Mouse (Mus musculus) intestine, postnatal 0 days (tissue): ENCODE data around the gene Ddx23. TPM values are rescaled to one million over a fixed set of nuclear protein-coding genes. Genes with fewer than 3 reads are reported as not detected.

Source experiments
- ATAC-seq: fragments of 200-750 bp; cut with Nextera tagmentation; 2 replicates; pipeline ENCODE4 v1.8.0; 2017; ENCODE audit warnings: mild to moderate bottlenecking, moderate TSS enrichment, moderate library complexity
- H3K27ac ChIP-seq: fragments of 300-500 bp; sonication (generic); 2 replicates; pipeline ENCODE4 v1.5.1; 2014; ENCODE audit warnings: mild to moderate bottlenecking, low read depth, low read length, moderate library complexity
- H3K27me3 ChIP-seq: fragments of 300-500 bp; sonication (generic); replicated peaks from 2 replicates; pipeline ENCODE4 v1.6.1; 2014; ENCODE audit warnings: low read length, mixed read lengths; ENCODE audit not compliant: control insufficient read depth, insufficient read depth
- H3K36me3 ChIP-seq: fragments of 300-500 bp; sonication (generic); 2 replicates; pipeline ENCODE4 v1.6.1; 2014; ENCODE audit warnings: mild to moderate bottlenecking, moderate library complexity; ENCODE audit not compliant: control insufficient read depth, insufficient read depth
- H3K4me1 ChIP-seq: fragments of 300-500 bp; sonication (generic); replicated peaks from 2 replicates; pipeline ENCODE4 v1.6.1; 2014; ENCODE audit warnings: antibody characterized with exemption, low read length, mixed read lengths; ENCODE audit not compliant: control insufficient read depth, insufficient read depth
- H3K4me2 ChIP-seq: fragments of 300-500 bp; sonication (generic); replicated peaks from 2 replicates; pipeline ENCODE4 v1.6.1; 2014; ENCODE audit warnings: low read depth, mild to moderate bottlenecking, moderate library complexity
- H3K4me3 ChIP-seq: fragments of 300-500 bp; sonication (generic); 2 replicates; pipeline ENCODE4 v1.5.1; 2014; ENCODE audit warnings: low read depth, low read length
- H3K9ac ChIP-seq: fragments of 300-500 bp; sonication (generic); 2 replicates; pipeline ENCODE4 v1.6.1; 2014; ENCODE audit warnings: mild to moderate bottlenecking, low read depth, low read length
- H3K9me3 ChIP-seq: fragments of 300-500 bp; sonication (generic); 2 replicates; pipeline ENCODE4 v1.6.1; 2016; ENCODE audit warnings: mixed run types; ENCODE audit not compliant: control insufficient read depth
- CTCF ChIP-seq: sonication (generic); IDR thresholded peaks from 2 replicates; pipeline ENCODE4 v1.5.1; 2016; ENCODE audit warnings: low read depth, mild to moderate bottlenecking, control low read depth, antibody characterized with exemption, moderate library complexity
- WGBS: fragments of 180-500 bp; shearing (Covaris S2); extraction: QIAGEN DNeasy Blood & Tissue Kit; methylation state at CpG from one replicate; pipeline ENCODE4 v1.1.7; 2014; 5-methylcytosine and 5-hydroxymethylcytosine counted together
- polyA plus RNA-seq: library from polyadenylated mRNA; unstranded; fragments of >200 nt; fragmentation: Nextera tagmentation; extraction: Ambion mirVana; gene quantifications from 2 replicates; pipeline ENCODE4 v1.2.1, GENCODE M21; 2015

Gene Ddx23
- polyA plus RNA-seq, 1 experiment from 2014 or later = 9.0 TPM

- H3K4me2 ChIP-seq = peak overlapping the region; percentile 78
- TF ChIP-seq CTCF = no peak
- H3K9me3 ChIP-seq = no peaks in the 10 kb centered on the region
- H3K27ac ChIP-seq = peak overlapping the region; percentile 97
- H3K4me1 ChIP-seq = peaks cover 3% of the 10 kb centered on the region; the same call in 1 of the 2 replicates
- peaks cover 16% of the 10 kb centered on the region for H3K36me3 ChIP-seq
- H3K9ac ChIP-seq = peak overlapping the region; percentile 90
- no peak for ATAC-seq
- peak overlapping the region; percentile 86 for H3K4me3 ChIP-seq
- 10% methylated on average over 9 of the region's 10 CpGs for WGBS
- H3K27me3 ChIP-seq = no peaks in the 10 kb centered on the region
Observed at GRCm38 (mm10) chr15:98608058-98608783, 54.5 kb downstream of the Ddx23 start.

GRCm38 (mm10) chr15:98607557-98607956 is 55.1 kb downstream of the Ddx23 start:
- peaks cover 20% of the 10 kb centered on the region for H3K36me3 ChIP-seq
- H3K27me3 ChIP-seq = no peaks in the 10 kb centered on the region
- no peak overlapping the region for H3K9ac ChIP-seq
- peak overlapping the region; percentile 97; the same call in 1 of the 2 replicates for H3K27ac ChIP-seq
- peaks cover 5% of the 10 kb centered on the region for H3K4me1 ChIP-seq
- no peak for ATAC-seq
- no peak for TF ChIP-seq CTCF
- 14% methylated on average over 4 of the region's 4 CpGs for WGBS
- peak overlapping the region; percentile 78 for H3K4me2 ChIP-seq
- H3K4me3 ChIP-seq = peak overlapping the region; percentile 86
- H3K9me3 ChIP-seq = no peaks in the 10 kb centered on the region

- Histone ChIP-seq H3K9ac (no peak overlapping the region), H3K27me3 (no peaks in the 10 kb centered on the region), H3K9me3 (no peaks in the 10 kb centered on the region), H3K36me3 (peaks cover 20% of the 10 kb centered on the region), H3K4me2 (peak overlapping the region; percentile 78), H3K4me1 (peaks cover 9% of the 10 kb centered on the region), H3K27ac (0 out of 2 replicates have a peak overlapping the region, but pooled peaks have one; percentile 9), H3K4me3 (peak overlapping the region; percentile 86)
- 45% methylated on average over 9 of the region's 9 CpGs for WGBS
- TF ChIP-seq CTCF = no peak
- no peak for ATAC-seq
Observed at GRCm38 (mm10) chr15:98606739-98607138, 56.0 kb downstream of the Ddx23 start.

- Histone ChIP-seq H3K4me3 (peak overlapping the region; percentile 86), H3K4me1 (peaks cover 9% of the 10 kb centered on the region)
- no peak for ATAC-seq
Observed at GRCm38 (mm10) chr15:98606051-98606536, 56.6 kb downstream of the Ddx23 start.

GRCm38 (mm10) chr15:98604041-98604575 is 58.6 kb downstream of the Ddx23 start:
- Histone ChIP-seq H3K9ac (no peak overlapping the region), H3K4me2 (peak overlapping the region; percentile 65), H3K4me1 (peaks cover 9% of the 10 kb centered on the region), H3K36me3 (peaks cover 43% of the 10 kb centered on the region), H3K27ac (0 out of 2 replicates have a peak overlapping the region, but pooled peaks have one; percentile 7), H3K27me3 (no peaks in the 10 kb centered on the region), H3K4me3 (no peak overlapping the region), H3K9me3 (no peaks in the 10 kb centered on the region)
- TF ChIP-seq CTCF = no peak
- WGBS = 84% methylated on average over 24 of the region's 24 CpGs
- ATAC-seq = no peak

More at GRCm38 (mm10) chr15:98606051-98606536, 56.6 kb downstream of the Ddx23 start:
- no peak overlapping the region for H3K9ac ChIP-seq
- no peaks in the 10 kb centered on the region for H3K27me3 ChIP-seq
- H3K27ac ChIP-seq = peak overlapping the region; percentile 37; the same call in 1 of the 2 replicates
- no peaks in the 10 kb centered on the region for H3K9me3 ChIP-seq
- peak overlapping the region; percentile 78 for H3K4me2 ChIP-seq
- WGBS = 41% methylated on average over 12 of the region's 12 CpGs
- TF ChIP-seq CTCF = no peak
- H3K36me3 ChIP-seq = peaks cover 25% of the 10 kb centered on the region

- no peaks in the 10 kb centered on the region for H3K9me3 ChIP-seq
- H3K36me3 ChIP-seq = peaks cover 55% of the 10 kb centered on the region
- peak overlapping the region; percentile 65 for H3K4me2 ChIP-seq
- peaks cover 9% of the 10 kb centered on the region for H3K4me1 ChIP-seq
- peak overlapping the region; percentile 29 for H3K27ac ChIP-seq
- peak; percentile 22; the same call in 1 of the 2 replicates for ATAC-seq
- peak overlapping the region; percentile 34; the same call in 1 of the 2 replicates for H3K9ac ChIP-seq
- 16% methylated on average over 4 of the region's 4 CpGs for WGBS
- TF ChIP-seq CTCF = 0 out of 2 replicates have a peak, but pooled peaks have one; percentile 1
- H3K4me3 ChIP-seq = peak overlapping the region; percentile 27
- no peaks in the 10 kb centered on the region for H3K27me3 ChIP-seq
Observed at GRCm38 (mm10) chr15:98602921-98603458, 59.7 kb downstream of the Ddx23 start.
